Comparison of ENCODE assay signal across 22 mouse cellular contexts in genomic region chr1:87287105-87287504, GRCm38 (mm10). TPM values are rescaled to one million over a fixed set of nuclear protein-coding genes. Genes with fewer than 3 reads are reported as not detected.
"Had no signal": no experiment of that assay in that cellular context is flagged by ENCODE, and none has a peak within 500 bp of the region (broad histone marks: within the 10 kb centered on the region; RNA-seq: fewer than 3 reads in every experiment).

No protein-coding gene starts in this region.

- H3K36me3 ChIP-seq: liver, embryonic 13.5 days; midbrain, embryonic 12.5 days; midbrain, embryonic 15.5 days; neural tube, embryonic 13.5 days had no signal

- DNase-seq: kidney, adult 2 months; kidney, postnatal 25 days; liver, embryonic 13.5 days; lung, adult 2 months; lung, postnatal 14 days; lung, postnatal 4 days; retina, postnatal 1 day; thymus, adult 2 months; thymus, postnatal 14 days; thymus, postnatal 4 days had no signal

- H3K4me3 ChIP-seq: liver, embryonic 13.5 days; midbrain, embryonic 12.5 days; midbrain, embryonic 15.5 days; myocyte; neural tube, embryonic 13.5 days had no signal

- H3K9me3 ChIP-seq: liver, embryonic 13.5 days; midbrain, embryonic 12.5 days; midbrain, embryonic 15.5 days; neural tube, embryonic 13.5 days had no signal

- H3K27me3 ChIP-seq: midbrain, embryonic 15.5 days; neural tube, embryonic 13.5 days had no signal

- ATAC-seq: intestine, postnatal 0 days; midbrain, embryonic 15.5 days had no signal

- H3K4me2 ChIP-seq: liver, embryonic 13.5 days; midbrain, embryonic 12.5 days; midbrain, embryonic 15.5 days; neural tube, embryonic 13.5 days had no signal

- H3K9ac ChIP-seq: liver, embryonic 13.5 days; midbrain, embryonic 12.5 days; midbrain, embryonic 15.5 days; neural tube, embryonic 13.5 days had no signal

- H3K27ac ChIP-seq: kidney, postnatal 0 days; liver, embryonic 13.5 days; midbrain, embryonic 12.5 days; midbrain, embryonic 15.5 days; neural tube, embryonic 13.5 days; stomach, postnatal 0 days had no signal

- H3K4me1 ChIP-seq: liver, embryonic 13.5 days; midbrain, embryonic 12.5 days had no signal

RNA-seq across cellular contexts. Expression of gene Efhd1, which starts 22.9 kb away (rescaled TPM):
- total RNA-seq: liver, adult 2 months; megakaryocyte progenitor cell, adult 5-6 weeks; megakaryocyte-erythroid progenitor cell, adult 5-6 weeks; monocyte, adult 5-6 weeks; neutrophil, adult 5-6 weeks had no signal
